Mouse (Mus musculus): ENCODE results near the gene Cab39. TPM values are rescaled to one million over a fixed set of nuclear protein-coding genes. Genes with fewer than 3 reads are reported as not detected.

Gene Cab39
- 76.6 and 78.8 TPM in 2 replicates for total RNA-seq (2014; fragmentation: Nextera tagmentation)
- total RNA-seq (2017): 124 and 141 TPM in 2 replicates

- peak; percentile 89 for ATAC-seq (replicated peaks; ENCODE audit: poor library complexity, severe bottlenecking)
Measured at GRCm38 (mm10) chr1:85793208-85794105, at the start of gene Cab39. Gene Cab39 (plus strand): TSS chr1:85793441.

- no peak for ATAC-seq (replicated peaks; ENCODE audit: poor library complexity, severe bottlenecking)
Measured at GRCm38 (mm10) chr1:85744539-85744938, 48.7 kb upstream of the Cab39 start.

GRCm38 (mm10) chr1:85746511-85746910 is 46.7 kb upstream of the Cab39 start:
- ATAC-seq (replicated peaks; ENCODE audit: poor library complexity, severe bottlenecking): no peak

GRCm38 (mm10) chr1:85749829-85750228 is 43.4 kb upstream of the Cab39 start:
- ATAC-seq (replicated peaks; ENCODE audit: poor library complexity, severe bottlenecking): no peak

- ATAC-seq (replicated peaks; ENCODE audit: poor library complexity, severe bottlenecking): no peak
Measured at GRCm38 (mm10) chr1:85750650-85751049, 42.6 kb upstream of the Cab39 start.

GRCm38 (mm10) chr1:85751494-85751893 is 41.7 kb upstream of the Cab39 start:
- peak; percentile 89 for ATAC-seq (replicated peaks; ENCODE audit: poor library complexity, severe bottlenecking)

GRCm38 (mm10) chr1:85751932-85752680 is 41.1 kb upstream of the Cab39 start:
- ATAC-seq (replicated peaks; ENCODE audit: poor library complexity, severe bottlenecking): peak; percentile 27

- peak; percentile 17 for ATAC-seq (replicated peaks; ENCODE audit: poor library complexity, severe bottlenecking)
Measured at GRCm38 (mm10) chr1:85757531-85758230, 35.6 kb upstream of the Cab39 start.

GRCm38 (mm10) chr1:85758231-85758968 is 34.8 kb upstream of the Cab39 start:
- peak; percentile 93 for ATAC-seq (replicated peaks; ENCODE audit: poor library complexity, severe bottlenecking)

GRCm38 (mm10) chr1:85758969-85759293 is 34.3 kb upstream of the Cab39 start:
- no peak for ATAC-seq (replicated peaks; ENCODE audit: poor library complexity, severe bottlenecking)

- no peak for ATAC-seq (replicated peaks; ENCODE audit: poor library complexity, severe bottlenecking)
Measured at GRCm38 (mm10) chr1:85761665-85762064, 31.6 kb upstream of the Cab39 start.

- ATAC-seq (replicated peaks; ENCODE audit: poor library complexity, severe bottlenecking): peak; percentile 89
Measured at GRCm38 (mm10) chr1:85763386-85763785, 29.9 kb upstream of the Cab39 start.

GRCm38 (mm10) chr1:85764291-85764690 is 28.9 kb upstream of the Cab39 start:
- no peak for ATAC-seq (replicated peaks; ENCODE audit: poor library complexity, severe bottlenecking)

GRCm38 (mm10) chr1:85766120-85766519 is 27.1 kb upstream of the Cab39 start:
- ATAC-seq (replicated peaks; ENCODE audit: poor library complexity, severe bottlenecking): peak; percentile 16; the same call in 1 of the 2 replicates

- no peak for ATAC-seq (replicated peaks; ENCODE audit: poor library complexity, severe bottlenecking)
Measured at GRCm38 (mm10) chr1:85767754-85768153, 25.5 kb upstream of the Cab39 start.

- no peak for ATAC-seq (replicated peaks; ENCODE audit: poor library complexity, severe bottlenecking)
Measured at GRCm38 (mm10) chr1:85771976-85772375, 21.3 kb upstream of the Cab39 start.

- no peak for ATAC-seq (replicated peaks; ENCODE audit: poor library complexity, severe bottlenecking)
Measured at GRCm38 (mm10) chr1:85775136-85775535, 18.1 kb upstream of the Cab39 start.

GRCm38 (mm10) chr1:85776154-85776553 is 17.1 kb upstream of the Cab39 start:
- no peak for ATAC-seq (replicated peaks; ENCODE audit: poor library complexity, severe bottlenecking)

- ATAC-seq (replicated peaks; ENCODE audit: poor library complexity, severe bottlenecking): no peak
Measured at GRCm38 (mm10) chr1:85778436-85778835, 14.8 kb upstream of the Cab39 start, which contains the start of gene A630001G21Rik. Gene A630001G21Rik (minus strand): TSS chr1:85778643.

- ATAC-seq (replicated peaks; ENCODE audit: poor library complexity, severe bottlenecking): no peak
Measured at GRCm38 (mm10) chr1:85779012-85779411, 14.2 kb upstream of the Cab39 start.

Measured in granulocyte monocyte progenitor cell, adult 5-6 weeks (primary cell).